Mouse (Mus musculus): ENCODE results near the gene Lpar1.

Gene Lpar1

GRCm38 (mm10) chr4:58553631-58554358, at the start of gene Lpar1:
Gene Lpar1 (minus strand): TSS chr4:58553898.
- no peak for DNase-seq (ENCODE audit: low read depth, low spot score)

- DNase-seq (ENCODE audit: low read depth, low spot score) = no peak
These were observed 32.2 kb upstream of the Lpar1 start for GRCm38 (mm10) chr4:58585942-58586341.

GRCm38 (mm10) chr4:58581191-58581590, 27.5 kb upstream of the Lpar1 start:
- no peak for DNase-seq (ENCODE audit: low read depth, low spot score)

GRCm38 (mm10) chr4:58580516-58580915, 26.8 kb upstream of the Lpar1 start:
- DNase-seq (ENCODE audit: low read depth, low spot score) = no peak

GRCm38 (mm10) chr4:58580098-58580497, 26.4 kb upstream of the Lpar1 start:
- DNase-seq (ENCODE audit: low read depth, low spot score) = no peak

- no peak for DNase-seq (ENCODE audit: low read depth, low spot score)
These were observed 24.8 kb upstream of the Lpar1 start for GRCm38 (mm10) chr4:58578488-58578887.

- DNase-seq (ENCODE audit: low read depth, low spot score) = no peak
These were observed 23.8 kb upstream of the Lpar1 start for GRCm38 (mm10) chr4:58577382-58578048.

- DNase-seq (ENCODE audit: low read depth, low spot score) = no peak
These were observed 22.1 kb upstream of the Lpar1 start for GRCm38 (mm10) chr4:58575831-58576230.

GRCm38 (mm10) chr4:58574024-58574423, 20.3 kb upstream of the Lpar1 start:
- no peak for DNase-seq (ENCODE audit: low read depth, low spot score)

- no peak for DNase-seq (ENCODE audit: low read depth, low spot score)
These were observed 18.7 kb upstream of the Lpar1 start for GRCm38 (mm10) chr4:58572446-58572845.

- DNase-seq (ENCODE audit: low read depth, low spot score) = no peak
These were observed 18.0 kb upstream of the Lpar1 start for GRCm38 (mm10) chr4:58571661-58572060.

- no peak for DNase-seq (ENCODE audit: low read depth, low spot score)
These were observed 17.5 kb upstream of the Lpar1 start for GRCm38 (mm10) chr4:58571232-58571631.

- no peak for DNase-seq (ENCODE audit: low read depth, low spot score)
These were observed 14.8 kb upstream of the Lpar1 start for GRCm38 (mm10) chr4:58568486-58568885.

- no peak for DNase-seq (ENCODE audit: low read depth, low spot score)
These were observed 9.1 kb upstream of the Lpar1 start for GRCm38 (mm10) chr4:58562776-58563175.

GRCm38 (mm10) chr4:58557001-58557400, 3.3 kb upstream of the Lpar1 start:
- no peak for DNase-seq (ENCODE audit: low read depth, low spot score)

- no peak for DNase-seq (ENCODE audit: low read depth, low spot score)
These were observed 701 bp upstream of the Lpar1 start for GRCm38 (mm10) chr4:58554359-58554838.

GRCm38 (mm10) chr4:58552731-58553630, 717 bp downstream of the Lpar1 start:
- no peak for DNase-seq (ENCODE audit: low read depth, low spot score)

GRCm38 (mm10) chr4:58552229-58552628, 1.5 kb downstream of the Lpar1 start:
- DNase-seq (ENCODE audit: low read depth, low spot score) = no peak

GRCm38 (mm10) chr4:58551820-58552219, 1.9 kb downstream of the Lpar1 start:
- DNase-seq (ENCODE audit: low read depth, low spot score) = no peak

GRCm38 (mm10) chr4:58547725-58548124, 6.0 kb downstream of the Lpar1 start:
- no peak for DNase-seq (ENCODE audit: low read depth, low spot score)

- no peak for DNase-seq (ENCODE audit: low read depth, low spot score)
These were observed 6.5 kb downstream of the Lpar1 start for GRCm38 (mm10) chr4:58547273-58547565.

All from brain, embryonic 18.5 days (tissue).